Mouse (Mus musculus) neural tube, embryonic 15.5 days (tissue): ENCODE data around the gene Slc30a3. TPM values are rescaled to one million over a fixed set of nuclear protein-coding genes. Genes with fewer than 3 reads are reported as not detected.

Source experiments
- ATAC-seq: fragments of 200-750 bp; cut with Nextera tagmentation; 2 replicates; pipeline ENCODE4 v1.8.0; 2017; ENCODE audit warnings: mild to moderate bottlenecking, moderate TSS enrichment, moderate library complexity; ENCODE audit not compliant: low FRiP score
- H3K27ac ChIP-seq: fragments of 300-500 bp; sonication (generic); replicated peaks from 2 replicates; pipeline ENCODE4 v1.5.1; 2015; ENCODE audit warnings: mild to moderate bottlenecking, inconsistent platforms
- H3K27me3 ChIP-seq: fragments of 300-500 bp; sonication (generic); replicated peaks from 2 replicates; pipeline ENCODE4 v1.6.1; 2015; ENCODE audit warnings: inconsistent platforms
- H3K36me3 ChIP-seq: fragments of 300-500 bp; sonication (generic); 2 replicates; pipeline ENCODE4 v1.6.1; 2015; ENCODE audit warnings: inconsistent platforms
- H3K4me1 ChIP-seq: fragments of 300-500 bp; sonication (generic); 2 replicates; pipeline ENCODE4 v1.6.1; 2015; ENCODE audit warnings: inconsistent platforms
- H3K4me2 ChIP-seq: fragments of 300-500 bp; sonication (generic); 2 replicates; pipeline ENCODE4 v1.6.1; 2015; ENCODE audit warnings: inconsistent platforms, mild to moderate bottlenecking, moderate library complexity
- H3K4me3 ChIP-seq: fragments of 300-500 bp; sonication (generic); replicated peaks from 2 replicates; pipeline ENCODE4 v1.5.1; 2015; ENCODE audit warnings: mild to moderate bottlenecking, inconsistent platforms
- H3K9ac ChIP-seq: fragments of 300-500 bp; sonication (generic); replicated peaks from 2 replicates; pipeline ENCODE4 v1.6.1; 2015; ENCODE audit warnings: mild to moderate bottlenecking, inconsistent platforms
- H3K9me3 ChIP-seq: fragments of 300-500 bp; sonication (generic); replicated peaks from 2 replicates; pipeline ENCODE4 v1.6.1; 2016; ENCODE audit warnings: inconsistent platforms
- WGBS: fragments of 180-500 bp; shearing (Covaris S2); methylation state at CpG from one replicate; pipeline ENCODE4 v1.1.7; 2015; ENCODE audit warnings: mixed read lengths; 5-methylcytosine and 5-hydroxymethylcytosine counted together
- polyA plus RNA-seq: library from polyadenylated mRNA; unstranded; fragments of >200 nt; fragmentation: Nextera tagmentation; extraction: Ambion mirVana; gene quantifications from 2 replicates; pipeline ENCODE4 v1.2.1, GENCODE M21; 2015

Gene Slc30a3
- 44.9 and 55.5 TPM in 2 replicates for polyA plus RNA-seq

DNA sequence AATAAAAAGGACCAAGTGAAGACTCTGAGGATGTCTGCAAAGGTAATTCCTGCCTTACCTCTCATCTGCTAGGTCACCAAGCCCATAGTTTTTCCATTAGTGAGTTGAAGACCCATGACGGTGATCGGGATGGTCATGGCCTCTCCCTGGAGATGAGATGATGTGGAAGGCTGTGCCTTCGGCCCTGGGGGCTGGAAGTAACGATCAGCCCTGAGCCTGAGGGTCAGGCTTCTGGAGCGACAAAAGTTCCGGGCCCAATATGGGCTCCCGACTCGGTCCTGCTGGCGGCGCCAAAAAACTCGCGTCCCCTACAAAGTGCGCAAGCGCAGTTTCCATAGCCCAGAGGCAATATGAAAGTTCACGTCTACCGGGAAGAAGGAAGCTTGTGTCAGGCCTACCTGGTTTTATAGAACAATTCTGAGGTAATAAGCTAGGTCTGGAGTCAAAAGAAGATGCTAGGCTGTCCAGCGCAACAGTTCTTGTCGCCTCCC, at the start of gene Slc30a3:
Slc30a3 (minus strand) TSS at position 238 of the 491 bp plus-strand sequence.
- Histone ChIP-seq H3K9me3 (no peaks in the 10 kb centered on the region), H3K27me3 (0 out of 2 replicates have a peak, but pooled peaks cover 4% of the 10 kb centered on the region), H3K27ac (no peak within 1 kb of the TSS), H3K9ac (no peak within 1 kb of the TSS), H3K36me3 (no peaks in the 10 kb centered on the region), H3K4me2 (no peak within 1 kb of the TSS), H3K4me3 (no peak within 1 kb of the TSS), H3K4me1 (no peaks in the 10 kb centered on the region)
- 92% methylated on average over 18 of the region's 18 CpGs for WGBS
- ATAC-seq: no peak

DNA sequence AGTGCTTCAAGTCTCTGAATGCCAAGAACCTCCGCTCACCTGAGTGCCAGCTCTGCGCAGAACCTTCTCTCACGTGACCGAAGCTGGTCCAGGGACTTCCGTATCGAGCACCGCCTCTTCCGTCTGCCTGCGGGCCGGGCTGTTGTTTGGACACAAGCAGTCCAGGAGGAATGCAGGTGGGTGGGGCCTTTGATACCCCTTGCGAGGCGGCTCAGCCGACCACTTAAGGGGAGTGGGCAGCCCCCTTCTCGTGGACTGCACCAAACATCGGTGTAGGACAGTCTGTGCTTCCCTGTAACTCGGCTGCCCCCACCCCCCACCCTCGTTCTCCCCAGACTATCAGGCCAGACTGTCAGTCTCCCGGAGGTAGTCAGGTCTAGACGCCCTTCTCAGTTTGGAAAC, 46.1 kb upstream of the Slc30a3 start, which contains the start of gene Mpv17:
Mpv17 (minus strand) TSS at position 100 of the 402 bp plus-strand sequence.
- Histone ChIP-seq H3K4me2 (peak within 1 kb of the TSS; percentile 92), H3K36me3 (peaks cover 32% of the 10 kb centered on the region), H3K4me1 (peaks cover 15% of the 10 kb centered on the region), H3K27ac (peak within 1 kb of the TSS; percentile 79), H3K27me3 (no peaks in the 10 kb centered on the region), H3K9ac (peak within 1 kb of the TSS; percentile 77), H3K9me3 (no peaks in the 10 kb centered on the region), H3K4me3 (peak within 1 kb of the TSS; percentile 67)
- under 1% methylated on average over 19 of the region's 19 CpGs for WGBS
- peak; percentile 95 for ATAC-seq

DNA sequence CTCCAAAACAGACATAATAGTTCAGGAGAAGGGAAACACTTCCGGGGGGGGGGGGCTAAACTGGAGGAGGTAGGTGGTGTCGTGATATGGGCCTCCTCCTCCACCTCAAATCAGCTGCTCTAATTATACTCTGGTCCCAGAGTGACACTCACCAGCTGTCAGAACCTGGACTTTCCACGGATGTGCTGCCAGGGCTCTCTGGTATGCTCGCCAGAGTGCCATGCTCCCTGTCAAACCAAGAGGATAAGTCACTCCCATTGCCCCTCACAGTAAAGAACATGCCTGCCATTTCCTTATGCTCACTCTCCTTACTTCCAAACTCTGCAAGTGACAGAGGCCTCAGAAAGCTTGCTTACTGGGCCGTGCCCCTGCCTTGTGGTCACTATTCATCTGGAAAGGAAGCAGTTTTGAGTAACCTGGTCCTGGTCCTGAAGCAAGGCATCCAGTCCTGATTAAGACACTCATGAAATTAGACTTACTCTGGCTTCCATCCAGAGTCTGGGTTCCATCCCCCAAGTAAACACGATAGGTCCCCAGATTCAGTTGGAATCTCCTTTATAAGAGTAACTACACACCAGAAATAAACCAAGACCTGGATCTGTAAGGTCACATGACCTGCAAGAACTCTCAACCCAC, 45.6 kb upstream of the Slc30a3 start:
- 39% methylated on average over 6 of the region's 6 CpGs for WGBS
- Histone ChIP-seq H3K27me3 (no peaks in the 10 kb centered on the region), H3K9me3 (no peaks in the 10 kb centered on the region), H3K9ac (peak overlapping the region; percentile 77), H3K4me1 (peaks cover 15% of the 10 kb centered on the region), H3K27ac (peak overlapping the region; percentile 79), H3K4me2 (peak overlapping the region; percentile 92), H3K4me3 (peak overlapping the region; percentile 67), H3K36me3 (peaks cover 27% of the 10 kb centered on the region)
- peak; percentile 29 for ATAC-seq

DNA sequence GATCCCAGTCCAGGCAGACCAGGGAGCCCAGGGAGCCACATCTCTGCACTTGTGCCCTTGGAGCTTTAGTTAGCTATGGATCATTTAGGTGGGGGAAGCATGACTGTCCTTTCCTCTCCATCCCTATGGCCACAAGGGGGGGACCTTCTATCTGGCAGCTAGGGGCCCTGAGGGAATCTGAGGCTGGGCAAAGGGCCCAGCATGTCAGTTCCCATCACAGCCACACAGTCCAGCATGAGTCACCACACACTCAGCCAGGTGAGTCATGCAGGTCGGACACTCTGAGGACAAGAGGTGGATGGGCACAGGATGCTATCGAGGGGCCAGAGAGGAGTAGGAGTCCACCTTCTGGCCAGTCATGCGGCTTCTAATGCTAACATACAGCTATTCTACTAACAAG, 43.7 kb upstream of the Slc30a3 start:
- no peak for ATAC-seq
- H3K27ac ChIP-seq: no peak overlapping the region
- 90% methylated on average over 3 of the region's 3 CpGs for WGBS
- H3K27me3 ChIP-seq: no peaks in the 10 kb centered on the region
- H3K9me3 ChIP-seq: no peaks in the 10 kb centered on the region
- H3K4me1 ChIP-seq: peaks cover 15% of the 10 kb centered on the region
- H3K4me3 ChIP-seq: no peak overlapping the region
- H3K4me2 ChIP-seq: no peak overlapping the region
- H3K36me3 ChIP-seq: peaks cover 13% of the 10 kb centered on the region
- no peak overlapping the region for H3K9ac ChIP-seq

DNA sequence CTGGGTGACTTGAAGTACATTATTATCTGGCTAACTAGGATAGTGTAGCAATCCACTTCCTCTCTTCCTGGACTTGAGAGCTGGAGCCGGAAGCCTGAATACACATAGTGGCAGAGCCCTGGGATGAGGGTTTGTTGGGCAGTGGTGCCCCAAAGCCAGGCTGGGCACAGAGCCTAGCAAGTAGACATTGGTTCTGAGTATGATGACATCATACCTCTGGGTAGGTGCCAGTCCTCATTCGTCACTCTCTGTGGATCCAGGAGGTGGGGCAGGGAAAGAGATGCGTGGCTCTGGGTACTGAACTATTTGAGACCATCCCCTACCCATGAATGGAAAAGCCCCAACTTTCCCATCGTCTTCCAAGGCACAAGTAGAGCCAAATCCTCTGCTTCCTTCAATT, 41.7 kb upstream of the Slc30a3 start:
- Histone ChIP-seq H3K27ac (no peak overlapping the region), H3K4me2 (no peak overlapping the region), H3K4me3 (no peak overlapping the region), H3K27me3 (no peaks in the 10 kb centered on the region), H3K36me3 (peaks cover 20% of the 10 kb centered on the region), H3K9ac (no peak overlapping the region), H3K9me3 (no peaks in the 10 kb centered on the region), H3K4me1 (peaks cover 13% of the 10 kb centered on the region)
- WGBS: 91% methylated on average over 4 of the region's 4 CpGs
- no peak for ATAC-seq

DNA sequence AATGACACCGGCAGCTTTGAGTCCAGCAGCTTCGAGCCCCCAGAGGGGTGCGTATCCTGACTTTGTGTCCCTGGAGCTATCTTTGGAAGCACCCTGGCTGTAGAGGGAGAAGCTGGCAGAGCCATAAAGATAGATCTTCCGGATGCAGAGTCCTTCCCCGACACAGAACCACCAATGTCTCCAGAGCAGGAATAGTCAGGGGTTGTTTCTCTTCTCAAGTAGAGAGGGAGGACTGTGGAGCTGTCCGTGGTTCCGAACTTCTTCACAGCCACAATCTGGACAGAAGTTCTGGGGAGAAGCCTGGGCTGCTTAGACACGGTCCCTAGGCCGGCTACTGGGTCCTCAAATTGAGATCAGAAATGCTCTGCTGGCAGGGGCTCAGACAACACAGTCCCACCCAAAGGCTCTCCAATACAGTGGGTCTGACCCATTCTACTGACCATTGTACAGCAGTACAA, 31.0 kb upstream of the Slc30a3 start:
- Histone ChIP-seq H3K4me3 (peak overlapping the region; percentile 36), H3K27ac (no peak overlapping the region)

DNA sequence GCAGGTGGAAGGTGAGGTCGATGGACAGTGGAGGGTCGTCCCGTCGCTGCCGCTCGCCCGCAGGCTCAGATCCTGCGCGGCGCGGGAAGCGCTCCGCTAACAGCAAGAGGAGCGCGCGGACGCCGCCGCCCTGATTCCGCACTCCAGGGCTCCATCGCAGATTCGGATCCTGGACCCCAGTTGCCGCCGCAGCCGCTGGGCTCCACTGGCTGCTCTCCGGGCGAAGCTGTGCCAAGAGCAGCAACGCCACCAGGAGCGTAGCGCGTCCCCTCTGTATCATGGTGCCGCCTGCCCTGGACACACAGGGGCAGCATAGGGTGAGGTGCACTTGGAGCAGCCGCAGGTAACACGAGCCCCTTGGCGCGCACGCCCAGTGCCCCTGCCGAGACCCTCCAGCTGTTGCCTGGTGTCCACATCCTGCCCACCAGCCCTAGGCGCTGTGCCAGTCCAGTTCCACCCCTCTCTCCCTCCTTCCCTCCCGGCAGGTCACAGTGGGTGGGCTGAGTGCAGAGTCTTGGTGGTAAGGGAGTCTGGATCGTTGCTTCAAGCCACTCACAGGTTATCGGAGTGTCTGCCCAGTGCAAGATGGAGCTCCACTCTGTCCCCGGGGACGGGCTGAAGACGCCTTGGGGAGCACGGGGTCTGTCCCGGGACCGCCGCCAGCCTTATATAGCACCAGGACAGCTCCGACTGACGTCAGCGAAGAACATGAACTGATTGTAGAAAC, 30.4 kb upstream of the Slc30a3 start, which contains the start of gene Ucn:
Ucn (minus strand) TSS at position 589 of the 727 bp plus-strand sequence.
- H3K9me3 ChIP-seq: no peaks in the 10 kb centered on the region
- peak within 1 kb of the TSS; percentile 40 for H3K9ac ChIP-seq
- no peak for ATAC-seq
- H3K4me1 ChIP-seq: peaks cover 27% of the 10 kb centered on the region
- H3K36me3 ChIP-seq: peaks cover 10% of the 10 kb centered on the region; the same call in 1 of the 2 replicates
- H3K4me2 ChIP-seq: peak within 1 kb of the TSS; percentile 63
- no peak within 1 kb of the TSS for H3K27ac ChIP-seq
- WGBS: 1% methylated on average over 52 of the region's 52 CpGs
- H3K27me3 ChIP-seq: peaks cover 65% of the 10 kb centered on the region
- peak within 1 kb of the TSS; percentile 36 for H3K4me3 ChIP-seq

More for the DNA sequence above, 31.0 kb upstream of the Slc30a3 start:
- peak overlapping the region; percentile 63 for H3K4me2 ChIP-seq
- 14% methylated on average over 9 of the region's 9 CpGs for WGBS
- peaks cover 61% of the 10 kb centered on the region for H3K27me3 ChIP-seq
- ATAC-seq: no peak
- H3K4me1 ChIP-seq: peaks cover 27% of the 10 kb centered on the region
- H3K36me3 ChIP-seq: peaks cover 13% of the 10 kb centered on the region; the same call in 1 of the 2 replicates
- no peak overlapping the region for H3K9ac ChIP-seq
- no peaks in the 10 kb centered on the region for H3K9me3 ChIP-seq

DNA sequence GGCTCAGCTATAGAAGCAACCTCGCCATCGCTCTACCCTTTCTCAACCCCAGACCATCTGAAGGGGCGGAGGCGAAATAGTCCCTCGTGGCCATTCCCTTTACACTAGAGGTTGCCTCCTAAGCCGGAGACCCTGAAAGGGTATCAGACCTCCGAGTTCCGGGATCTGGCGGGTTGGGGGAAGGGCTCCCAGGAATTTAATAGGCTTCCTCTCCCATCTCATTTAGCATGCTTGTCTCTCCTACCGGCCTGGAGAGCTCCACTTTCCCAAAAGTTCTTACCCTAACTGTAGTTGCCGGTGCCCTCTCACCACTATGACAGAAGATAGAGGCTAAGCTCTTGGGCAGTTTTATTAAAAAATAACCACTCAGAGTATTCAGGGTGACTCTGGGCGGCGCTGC, 29.6 kb upstream of the Slc30a3 start:
- H3K4me3 ChIP-seq: peak overlapping the region; percentile 36
- under 1% methylated on average over 13 of the region's 13 CpGs for WGBS
- H3K9me3 ChIP-seq: no peaks in the 10 kb centered on the region
- no peak for ATAC-seq
- H3K9ac ChIP-seq: peak overlapping the region; percentile 40
- peaks cover 27% of the 10 kb centered on the region for H3K4me1 ChIP-seq
- H3K36me3 ChIP-seq: peaks cover 7% of the 10 kb centered on the region; the same call in 1 of the 2 replicates
- H3K27ac ChIP-seq: no peak overlapping the region
- peaks cover 67% of the 10 kb centered on the region for H3K27me3 ChIP-seq
- H3K4me2 ChIP-seq: peak overlapping the region; percentile 63

DNA sequence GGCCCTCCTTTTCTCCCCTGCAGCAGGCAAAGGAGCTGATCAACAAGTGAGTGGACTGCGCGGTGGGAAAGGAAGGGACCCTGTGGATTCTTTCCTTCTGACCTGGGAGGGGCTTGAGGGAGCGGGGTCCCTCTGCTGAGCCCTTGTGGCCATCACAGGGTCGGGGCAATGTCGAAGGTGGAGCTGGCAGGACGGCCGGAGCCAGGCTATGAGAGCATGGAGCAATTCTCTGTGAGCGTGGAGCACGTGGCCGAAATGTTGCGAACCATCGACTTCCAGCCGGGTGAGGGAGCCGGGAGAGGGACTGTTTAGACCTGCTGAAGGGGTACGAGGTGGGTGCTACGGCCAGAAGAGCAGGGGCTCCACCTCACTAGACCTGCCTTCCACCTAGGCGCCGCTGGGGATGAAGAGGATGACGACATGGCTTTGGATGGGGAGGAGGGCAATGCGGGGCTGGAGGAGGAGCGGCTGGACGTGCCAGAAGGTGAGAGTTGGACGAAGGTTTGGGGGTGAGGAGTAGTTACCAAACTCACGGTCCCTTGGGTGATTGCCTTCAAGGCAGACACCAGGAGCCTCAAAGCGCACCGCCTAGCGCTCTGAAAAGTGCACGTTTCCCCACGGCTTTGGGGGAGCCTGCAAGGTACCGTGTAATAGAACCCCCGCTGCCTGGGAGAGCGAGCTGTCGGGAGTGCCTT, 28.8 kb upstream of the Slc30a3 start:
- Histone ChIP-seq H3K4me3 (peak overlapping the region; percentile 36), H3K27ac (no peak overlapping the region), H3K36me3 (peaks cover 7% of the 10 kb centered on the region; the same call in 1 of the 2 replicates), H3K9ac (no peak overlapping the region), H3K9me3 (no peaks in the 10 kb centered on the region), H3K4me2 (peak overlapping the region; percentile 63), H3K4me1 (peaks cover 27% of the 10 kb centered on the region), H3K27me3 (peaks cover 67% of the 10 kb centered on the region)
- under 1% methylated on average over 33 of the region's 33 CpGs for WGBS
- no peak for ATAC-seq

DNA sequence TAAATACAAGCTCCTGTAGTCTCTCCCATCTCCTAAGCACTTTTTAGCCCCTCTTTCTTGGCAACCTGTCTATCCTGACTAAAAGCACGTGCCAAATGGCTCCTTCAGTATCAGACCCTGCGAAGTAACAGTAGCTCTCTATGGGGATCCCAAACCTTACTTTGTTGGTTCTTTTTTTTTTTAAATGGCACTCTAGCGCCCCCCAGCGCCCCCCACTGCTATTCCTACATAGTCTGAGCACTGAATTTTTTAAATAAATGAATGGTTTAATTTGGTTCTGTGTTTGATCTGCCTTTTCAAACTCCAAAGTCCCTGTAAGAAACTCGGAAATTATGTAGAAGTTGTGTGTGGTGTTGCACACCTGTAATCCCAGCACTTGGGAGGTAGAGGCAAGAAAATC, 18.0 kb upstream of the Slc30a3 start:
- Histone ChIP-seq H3K4me1 (no peaks in the 10 kb centered on the region), H3K27ac (no peak overlapping the region), H3K4me3 (no peak overlapping the region), H3K9me3 (no peaks in the 10 kb centered on the region), H3K36me3 (no peaks in the 10 kb centered on the region), H3K4me2 (no peak overlapping the region), H3K27me3 (0 out of 2 replicates have a peak, but pooled peaks cover 2% of the 10 kb centered on the region), H3K9ac (no peak overlapping the region)
- WGBS: 40% methylated on average over 5 of the region's 5 CpGs
- ATAC-seq: no peak

DNA sequence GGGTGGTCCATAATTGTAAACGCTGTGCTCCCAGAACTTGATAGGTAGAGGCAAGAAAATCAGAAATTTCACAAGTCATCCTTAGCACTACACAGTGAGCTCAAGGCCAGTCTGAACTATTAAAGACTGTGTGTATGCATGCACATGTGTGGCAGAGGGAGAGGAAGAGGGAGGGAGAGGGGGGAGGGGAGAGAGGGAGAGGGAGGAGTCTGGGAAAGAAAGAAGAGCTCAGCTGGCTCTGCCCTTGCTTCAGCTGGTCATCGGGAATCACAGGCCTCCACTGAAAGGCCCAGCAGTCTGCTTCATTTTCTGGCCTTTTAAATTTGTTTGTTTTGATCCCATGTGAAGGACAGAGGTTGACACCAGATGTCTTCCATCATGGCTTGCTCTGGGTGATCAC, 15.4 kb upstream of the Slc30a3 start:
- H3K27ac ChIP-seq: no peak overlapping the region

More for the DNA sequence above, 15.4 kb upstream of the Slc30a3 start:
- Histone ChIP-seq H3K9ac (no peak overlapping the region), H3K4me2 (no peak overlapping the region), H3K27me3 (no peaks in the 10 kb centered on the region), H3K4me3 (no peak overlapping the region), H3K36me3 (no peaks in the 10 kb centered on the region), H3K4me1 (no peaks in the 10 kb centered on the region), H3K9me3 (no peaks in the 10 kb centered on the region)
- 55% methylated on average over 2 of the region's 2 CpGs for WGBS
- ATAC-seq: no peak
